ENCODE assay signal across 22 mouse cellular contexts in genomic region chr12:54549659-54550058, GRCm38 (mm10).
"Had no signal": no experiment of that assay in that cellular context is flagged by ENCODE, and none has a peak within 500 bp of the region (broad histone marks: within the 10 kb centered on the region; RNA-seq: fewer than 3 reads in every experiment).

No protein-coding gene starts in this region.

- H3K27me3 ChIP-seq: heart, embryonic 13.5 days; heart, embryonic 15.5 days; hindbrain, embryonic 13.5 days; hindbrain, embryonic 15.5 days; limb, embryonic 12.5 days; liver, embryonic 12.5 days had no signal

- ATAC-seq: hindbrain, postnatal 0 days; liver, embryonic 12.5 days had no signal

- H3K27ac ChIP-seq: heart, embryonic 10.5 days; heart, embryonic 13.5 days; heart, embryonic 15.5 days; hindbrain, embryonic 13.5 days; hindbrain, embryonic 15.5 days; hindbrain, postnatal 0 days; layer of hippocampus, adult 2 months; left cerebral cortex, adult 2 months; limb, embryonic 10.5 days; limb, embryonic 12.5 days; liver, embryonic 12.5 days; liver, embryonic 14.5 days had no signal

- DNase-seq: gastrocnemius, postnatal 14 days; gastrocnemius, postnatal 36 days; heart, adult 18-20 months; heart, postnatal 14 days; heart, postnatal 36 days; kidney, adult 11 months; kidney, adult 2 months; kidney, postnatal 10 days; kidney, postnatal 25 days; kidney, postnatal 4 days had no signal

- H3K4me1 ChIP-seq: heart, embryonic 10.5 days; liver, embryonic 12.5 days had no signal

- H3K4me2 ChIP-seq: heart, embryonic 13.5 days; heart, embryonic 15.5 days; hindbrain, embryonic 13.5 days; hindbrain, embryonic 15.5 days; limb, embryonic 12.5 days; liver, embryonic 12.5 days had no signal

- H3K9ac ChIP-seq: heart, embryonic 13.5 days; heart, embryonic 15.5 days; hindbrain, embryonic 13.5 days; hindbrain, embryonic 15.5 days; limb, embryonic 12.5 days; liver, embryonic 12.5 days; liver, embryonic 14.5 days had no signal

- H3K36me3 ChIP-seq: heart, embryonic 10.5 days; heart, embryonic 13.5 days; heart, embryonic 15.5 days; hindbrain, embryonic 13.5 days; hindbrain, embryonic 15.5 days; limb, embryonic 10.5 days; limb, embryonic 12.5 days; liver, embryonic 12.5 days had no signal

- H3K4me3 ChIP-seq: heart, embryonic 10.5 days; heart, embryonic 13.5 days; heart, embryonic 15.5 days; hindbrain, embryonic 13.5 days; hindbrain, embryonic 15.5 days; layer of hippocampus, adult 2 months; left cerebral cortex, adult 2 months; limb, embryonic 10.5 days; limb, embryonic 12.5 days; liver, embryonic 12.5 days had no signal

- H3K9me3 ChIP-seq: heart, embryonic 10.5 days; heart, embryonic 13.5 days; heart, embryonic 15.5 days; hindbrain, embryonic 13.5 days; hindbrain, embryonic 15.5 days; limb, embryonic 10.5 days; liver, embryonic 12.5 days had no signal
